Mouse (Mus musculus): ENCODE results near the gene Tssk3. TPM values are rescaled to one million over a fixed set of nuclear protein-coding genes. Genes with fewer than 3 reads are reported as not detected.
"Not testable (repeated sequence)": the region's sequence is repeated elsewhere in the genome, so short reads cannot be mapped to it uniquely, and the experiment has no call there.

Tssk3 gene
- not detected for total RNA-seq (2021)

DNA sequence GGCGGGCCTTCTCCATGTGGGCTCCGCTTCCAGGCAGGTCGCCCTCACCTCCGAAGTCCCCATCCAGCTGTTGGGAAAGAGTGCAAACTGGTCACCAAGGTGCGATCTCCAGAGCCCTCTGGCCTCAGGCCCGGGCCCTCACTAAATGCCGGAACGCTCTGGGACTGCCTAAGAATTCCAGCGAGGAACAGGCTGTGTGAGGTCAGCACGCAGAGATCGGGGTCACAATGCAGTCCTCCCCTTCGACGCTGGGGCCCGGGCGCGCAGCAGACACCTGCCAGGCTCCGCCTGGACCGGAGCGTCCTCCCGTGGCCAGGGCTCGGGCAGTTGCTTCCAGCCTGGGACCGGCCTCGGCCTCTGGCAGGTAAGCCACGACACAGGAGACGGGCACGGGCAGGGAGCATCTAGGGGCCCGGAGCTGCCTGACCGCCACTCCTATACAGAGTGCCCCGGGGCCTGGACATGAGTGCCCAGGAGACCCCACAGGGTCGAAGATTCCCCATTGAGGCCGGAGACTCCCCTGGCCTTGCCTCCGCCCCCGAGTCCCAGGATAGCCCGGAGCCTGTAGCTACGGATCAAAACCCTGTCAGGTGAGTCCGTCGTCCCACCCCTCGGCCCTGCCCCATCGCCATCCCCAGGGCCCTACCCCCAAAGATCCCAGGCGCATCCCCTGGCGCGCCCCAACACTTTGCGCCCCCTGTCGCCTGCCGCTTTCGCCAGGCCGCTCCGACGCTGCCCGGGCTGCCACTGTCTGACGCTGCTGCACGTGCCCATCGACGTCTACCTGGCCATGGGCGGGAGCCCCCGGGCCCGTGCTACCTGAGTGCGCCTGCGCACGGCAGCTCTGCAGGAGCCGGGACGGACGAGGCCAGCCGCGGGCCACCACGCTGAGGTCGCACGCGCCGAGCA lies at the start of gene Tssk3, which contains the start of gene Fam229a:
Tssk3 (minus strand) TSS at position 51 of the 909 bp plus-strand sequence.
Fam229a (plus strand) TSS at position 219 of the 909 bp plus-strand sequence.
- no peak for DNase-seq (ENCODE audit: low spot score)
- intact Hi-C loops (cut with DNase I): loop anchor here (5.0 kb wide), 1 partner anchor 116 kb away; no protein-coding TSS in a partner anchor

DNA sequence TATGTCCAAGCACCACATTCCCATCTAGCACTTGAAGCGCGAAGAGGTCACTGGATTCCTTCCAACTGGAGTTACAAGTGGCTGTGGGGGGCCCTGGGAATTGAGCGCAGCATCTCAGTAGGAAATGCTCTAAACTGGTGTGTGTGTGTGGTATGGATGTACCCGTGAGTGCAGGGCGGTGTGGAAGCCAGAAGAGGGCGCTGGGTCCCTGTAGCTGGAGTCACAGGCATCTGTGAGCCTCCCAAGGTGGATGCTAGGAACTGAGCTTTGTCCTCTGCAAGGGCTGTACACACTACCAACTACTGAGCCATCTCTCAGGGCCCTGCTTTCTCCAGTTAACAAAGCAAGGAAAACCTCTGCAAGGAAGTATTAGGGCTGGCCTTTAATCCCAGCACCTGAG lies 49.2 kb upstream of the Tssk3 start:
- no peak for DNase-seq (ENCODE audit: low spot score)
- intact Hi-C loops (cut with DNase I): no loop called here

DNA sequence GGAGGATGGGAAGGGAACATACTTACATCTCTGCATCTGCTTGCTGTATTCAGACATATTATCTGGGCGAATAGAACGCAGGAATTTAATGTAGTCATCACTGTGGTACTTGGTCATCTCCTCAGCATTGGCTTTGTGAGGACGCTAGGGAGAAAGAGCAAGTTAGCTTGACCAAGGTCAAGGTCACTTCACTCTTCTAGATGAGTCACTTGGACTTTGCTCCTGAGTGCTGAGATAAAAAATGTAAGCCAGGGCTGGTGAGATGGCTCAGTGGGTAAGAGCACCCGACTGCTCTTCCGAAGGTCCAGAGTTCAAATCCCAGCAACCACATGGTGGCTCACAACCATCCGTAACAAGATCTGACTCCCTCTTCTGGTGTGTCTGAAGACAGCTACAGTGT lies 38.1 kb upstream of the Tssk3 start:
- DNase-seq (ENCODE audit: low spot score); intact Hi-C loops (cut with DNase I): not testable (repeated sequence)

DNA sequence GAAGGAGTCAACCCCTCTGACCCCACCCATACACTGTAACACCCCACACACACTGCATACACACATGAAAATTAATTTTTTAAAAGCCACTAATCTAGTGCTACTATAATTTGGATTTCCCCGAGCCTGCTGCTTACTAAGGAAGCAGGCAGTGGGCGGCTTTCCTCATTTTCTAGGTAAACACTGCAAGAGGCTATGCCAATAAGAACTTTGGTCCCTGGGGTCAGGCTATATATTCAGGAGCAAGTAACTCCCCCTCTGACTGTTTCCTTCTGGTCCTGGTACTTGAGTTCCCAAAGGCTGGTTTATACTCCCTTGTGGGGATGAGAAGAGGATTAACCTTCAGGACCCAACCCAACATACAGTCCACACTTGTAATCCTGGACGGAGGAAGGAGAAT lies 35.1 kb upstream of the Tssk3 start:
- intact Hi-C loops (cut with DNase I): no loop called here
- no peak for DNase-seq (ENCODE audit: low spot score)

DNA sequence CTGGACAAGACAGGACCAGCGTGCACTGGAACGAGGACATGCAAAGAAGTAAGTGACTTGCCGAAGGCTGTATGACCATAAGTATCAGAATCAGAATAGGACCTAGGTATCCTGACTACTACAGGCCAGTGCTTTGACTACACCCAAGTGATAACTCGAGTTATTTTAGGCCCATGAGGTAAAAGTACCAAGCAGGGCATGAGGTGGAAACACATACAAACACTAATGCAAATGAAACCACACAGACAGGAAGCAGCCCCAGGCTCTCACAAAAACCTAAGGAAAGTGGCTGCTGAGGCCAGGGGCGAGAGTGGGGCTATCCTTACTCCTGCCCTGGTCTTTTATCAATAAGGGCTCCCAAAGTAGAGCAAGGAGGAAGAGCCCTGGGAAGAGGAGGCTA lies 34.5 kb upstream of the Tssk3 start:
- intact Hi-C loops (cut with DNase I): no loop called here
- no peak for DNase-seq (ENCODE audit: low spot score)

DNA sequence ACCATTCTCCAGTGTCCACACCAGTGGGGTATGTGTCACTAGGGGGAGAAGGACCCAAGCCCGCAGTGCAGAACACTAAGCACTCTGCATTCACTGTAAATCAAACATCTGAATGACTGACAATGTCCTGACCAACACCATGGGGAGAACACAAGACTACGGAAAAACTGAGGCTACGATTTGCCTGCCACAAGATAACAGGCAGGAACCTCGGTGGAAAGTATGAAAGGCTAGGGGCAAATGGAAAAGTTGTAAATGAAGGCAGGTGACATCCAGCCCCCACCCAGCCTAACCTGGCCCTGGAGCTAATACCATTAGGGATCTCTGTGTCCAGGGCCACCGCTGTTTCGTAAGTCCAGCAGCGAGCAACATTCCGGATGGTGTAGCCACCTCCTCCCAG lies 27.7 kb upstream of the Tssk3 start:
- DNase-seq (ENCODE audit: low spot score): no peak
- intact Hi-C loops (cut with DNase I): no loop called here

DNA sequence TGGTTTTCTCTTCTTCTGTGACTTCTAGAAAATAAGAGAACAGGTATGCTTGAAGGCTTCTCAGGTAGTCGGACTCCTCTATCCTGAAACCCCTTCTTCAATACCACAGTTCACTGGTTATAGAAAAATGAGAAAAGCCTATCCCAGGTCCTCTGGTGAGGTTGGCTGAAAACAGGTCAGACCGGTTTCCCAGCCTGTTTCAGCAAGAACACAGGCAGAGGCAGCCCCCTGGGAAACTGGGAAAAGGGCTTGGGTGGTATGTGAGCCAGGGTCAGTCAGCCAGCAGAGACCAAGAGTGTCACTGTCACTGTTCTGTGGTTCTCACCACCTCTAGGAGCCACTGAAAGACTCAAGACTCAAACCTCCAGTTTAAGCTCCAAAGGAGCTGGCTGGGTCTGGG lies 26.1 kb upstream of the Tssk3 start:
- no peak for DNase-seq (ENCODE audit: low spot score)
- intact Hi-C loops (cut with DNase I): no loop called here

DNA sequence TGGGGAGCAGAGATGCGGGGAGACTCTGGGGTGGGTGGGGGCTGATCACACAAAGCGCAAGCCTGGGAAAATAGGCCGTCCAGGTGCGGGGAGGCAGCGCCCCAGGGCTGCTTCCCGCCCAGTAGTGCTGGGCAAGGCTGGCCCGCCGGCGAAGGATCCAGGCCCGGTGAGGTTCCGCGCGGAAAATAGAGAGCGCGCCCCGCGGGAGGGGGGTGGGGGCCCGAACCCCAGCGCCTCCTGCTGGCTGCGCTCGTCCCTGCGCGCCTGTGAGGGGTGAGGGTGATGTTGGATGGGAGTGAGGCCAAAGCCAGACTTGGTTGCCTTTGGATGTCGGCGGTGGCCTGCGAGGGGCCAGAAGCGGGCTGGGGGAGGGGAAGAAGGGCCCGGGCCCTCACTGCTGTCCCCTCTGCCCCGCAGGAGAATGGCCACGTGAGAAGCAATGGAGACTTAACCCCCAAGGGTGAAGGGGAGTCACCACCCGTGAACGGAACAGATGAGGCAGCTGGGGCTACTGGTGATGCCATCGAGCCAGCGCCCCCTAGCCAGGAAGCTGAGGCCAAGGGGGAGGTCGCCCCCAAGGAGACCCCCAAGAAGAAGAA lies 23.6 kb upstream of the Tssk3 start:
- DNase-seq (ENCODE audit: low spot score): peak; percentile 30
- intact Hi-C loops (cut with DNase I): no loop called here

DNA sequence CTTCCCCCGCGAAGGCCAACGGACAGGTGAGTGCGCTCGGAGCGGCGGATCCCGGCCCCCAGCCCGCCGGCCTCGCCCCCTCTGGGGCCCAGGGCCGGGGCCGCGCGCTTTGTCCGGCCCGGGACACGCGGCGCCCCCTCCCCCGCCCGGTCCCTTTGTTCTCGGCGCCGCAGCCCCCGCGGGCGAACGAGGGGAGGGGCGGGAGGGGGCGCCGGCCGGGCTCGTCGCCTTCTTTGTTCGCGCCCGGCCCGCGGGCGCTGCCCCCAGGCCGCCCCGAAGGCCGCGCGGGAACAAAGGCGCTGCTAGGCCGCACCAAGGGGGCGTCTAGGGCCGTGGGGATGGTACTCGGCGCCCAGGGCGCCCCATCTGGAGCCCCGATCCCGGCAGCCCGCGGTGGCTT lies 23.1 kb upstream of the Tssk3 start:
- DNase-seq (ENCODE audit: low spot score): no peak
- intact Hi-C loops (cut with DNase I): no loop called here

DNA sequence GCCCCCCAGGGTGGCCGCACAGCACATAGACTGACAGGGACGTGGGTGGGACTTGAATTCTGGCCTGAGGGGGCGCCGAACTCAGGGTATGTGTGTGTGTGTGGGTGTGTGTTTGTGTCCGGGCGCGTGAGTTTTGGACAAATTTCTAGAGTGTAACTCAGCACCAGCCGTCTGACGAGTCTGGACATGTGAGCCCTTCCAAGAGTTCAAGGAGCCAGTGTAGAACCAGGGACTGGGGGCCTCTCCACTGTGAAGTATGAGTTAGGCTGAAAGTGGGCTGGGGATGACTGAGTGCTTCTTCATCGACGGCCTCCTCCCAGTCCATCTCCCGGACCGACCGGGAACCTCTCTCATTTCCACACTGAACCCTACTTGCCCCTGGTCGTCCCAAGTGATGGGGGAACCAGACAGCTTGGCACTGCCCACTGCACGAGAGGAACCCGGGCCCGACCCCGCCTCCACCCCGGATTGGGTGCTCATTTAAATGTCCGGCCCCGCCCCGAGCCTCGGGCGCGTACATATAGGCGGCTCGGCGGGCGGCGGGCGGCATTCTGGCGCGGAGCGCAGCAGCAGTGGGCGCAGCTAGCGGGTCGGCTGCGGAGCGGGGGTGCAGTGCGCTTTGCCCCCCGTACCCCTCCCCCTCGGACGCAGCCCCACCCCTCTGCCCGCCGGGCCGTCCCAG lies 22.4 kb upstream of the Tssk3 start, which contains the start of gene Marcksl1:
Marcksl1 (plus strand) TSS at position 496 of the 682 bp plus-strand sequence.
- DNase-seq (ENCODE audit: low spot score): peak; percentile 76
- intact Hi-C loops (cut with DNase I): no loop called here

DNA sequence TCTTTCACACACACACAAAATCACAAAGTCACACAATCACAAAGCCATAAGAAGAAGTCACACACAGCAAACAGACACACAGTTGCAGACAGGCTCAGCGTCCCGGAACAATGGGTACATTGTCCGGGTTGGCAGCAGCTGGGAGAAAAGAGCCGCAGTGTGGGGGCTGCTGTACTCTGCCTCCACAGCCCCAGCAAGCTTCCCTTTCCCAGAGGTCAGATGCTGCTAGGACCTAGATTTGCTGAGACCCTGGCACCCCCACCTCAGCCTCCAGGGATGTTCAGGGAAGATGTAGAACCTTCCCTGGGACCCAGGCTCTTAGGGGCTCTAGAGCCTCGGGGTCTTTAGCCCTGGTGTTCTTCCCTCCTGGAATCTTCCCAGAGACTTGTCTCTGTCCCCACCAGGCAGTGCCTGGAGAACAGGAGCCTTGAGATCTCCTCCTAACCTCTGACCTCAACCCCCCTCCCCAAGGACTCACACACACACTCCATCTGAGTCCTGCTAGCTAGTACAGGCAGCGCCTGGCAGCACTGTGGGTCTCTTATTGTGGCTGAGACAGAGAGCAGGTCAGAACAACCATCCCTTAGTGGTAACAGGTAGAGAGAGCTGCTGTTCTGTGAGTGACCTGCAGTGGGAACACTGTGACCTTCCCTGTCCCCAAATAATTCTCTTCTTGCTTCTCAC lies 20.7 kb upstream of the Tssk3 start:
- no peak for DNase-seq (ENCODE audit: low spot score)
- intact Hi-C loops (cut with DNase I): no loop called here

DNA sequence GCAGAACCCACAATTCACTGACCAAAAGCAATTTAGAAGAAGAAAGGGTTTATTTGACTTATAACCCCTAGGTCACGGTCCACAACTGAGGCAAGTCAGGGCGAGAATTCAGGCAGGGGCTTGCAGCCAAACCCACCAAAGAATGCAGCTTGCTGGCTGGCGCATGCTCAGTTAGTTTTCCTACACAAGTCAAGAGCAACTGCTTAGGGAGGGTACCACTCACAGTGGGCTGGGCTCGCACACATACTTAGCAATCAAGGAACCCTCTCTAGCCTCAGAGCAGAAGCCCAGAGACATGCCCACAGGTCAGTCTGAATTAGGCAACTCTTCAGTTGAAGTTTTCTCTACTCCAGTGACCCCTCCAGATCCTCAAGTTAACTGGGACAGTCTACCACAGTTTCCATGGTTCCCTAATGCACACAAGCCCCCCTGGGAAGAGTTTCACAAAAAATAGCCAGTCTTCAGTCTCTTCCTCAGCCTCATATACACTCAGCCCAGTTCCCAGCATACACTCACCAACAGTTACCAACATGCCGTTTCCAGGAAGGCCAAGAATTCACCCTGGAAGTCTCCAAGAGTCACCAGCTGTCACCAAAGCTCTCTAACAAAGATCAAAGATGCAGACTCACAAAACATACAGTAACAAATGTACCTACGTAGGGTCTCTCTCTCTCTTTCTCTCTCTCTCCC lies 20.0 kb upstream of the Tssk3 start:
- no peak for DNase-seq (ENCODE audit: low spot score)
- intact Hi-C loops (cut with DNase I): no loop called here

DNA sequence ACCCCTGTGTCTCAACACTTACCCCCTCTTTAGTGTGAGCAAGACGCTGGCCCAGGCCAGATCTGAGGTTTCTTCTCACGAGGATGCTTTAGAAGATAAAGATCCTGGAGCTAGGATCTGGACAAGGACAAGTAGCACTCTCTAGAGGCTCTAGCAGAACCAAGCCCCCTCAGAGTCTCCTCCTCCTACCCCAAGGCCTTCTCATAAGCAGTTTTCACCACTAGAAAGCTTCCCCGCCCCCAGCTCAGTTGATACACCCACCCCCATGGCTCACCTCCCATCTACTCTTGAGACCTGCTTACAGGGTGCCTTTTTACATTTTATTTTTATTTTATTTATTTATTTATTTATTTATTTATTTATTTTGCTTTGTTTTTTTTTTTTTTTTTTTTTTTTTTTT lies 18.8 kb upstream of the Tssk3 start:
- no peak for DNase-seq (ENCODE audit: low spot score)
- intact Hi-C loops (cut with DNase I): no loop called here

DNA sequence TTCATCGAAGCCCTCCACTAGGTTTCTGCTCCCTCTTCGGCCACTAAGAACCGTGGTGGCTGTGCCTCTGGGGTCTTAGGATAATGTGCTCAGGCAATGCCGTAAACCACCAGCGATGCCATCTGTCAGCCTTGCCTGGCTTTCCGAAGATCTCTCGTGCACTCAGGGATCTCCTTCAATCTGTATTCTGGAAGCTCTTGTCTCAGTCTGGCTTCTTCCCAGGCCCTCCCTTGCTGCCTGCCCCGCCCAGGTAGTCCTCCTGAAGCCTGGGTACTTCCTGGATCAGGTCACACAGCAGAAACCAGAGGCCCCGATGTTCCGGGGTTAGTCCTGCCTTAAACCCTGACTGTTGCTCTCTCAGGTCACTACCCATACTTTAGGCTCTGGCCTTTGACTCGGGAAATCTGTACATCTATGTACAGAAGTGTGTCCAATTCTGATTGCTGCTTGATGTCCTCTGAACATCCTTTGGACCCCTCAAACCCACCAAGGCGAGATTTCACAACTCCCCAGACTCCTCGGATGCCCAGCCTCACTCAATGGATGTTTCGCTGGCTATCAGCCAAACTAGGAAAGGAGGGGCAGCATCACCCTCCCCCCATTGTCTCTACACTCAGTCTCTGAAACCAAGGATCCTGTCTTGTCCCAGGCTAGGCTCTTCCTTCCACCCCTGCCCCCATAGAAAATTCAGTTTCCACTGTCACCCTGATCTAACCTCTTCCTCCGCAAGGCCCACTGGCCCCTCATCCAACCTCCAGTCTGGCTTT lies 18.2 kb upstream of the Tssk3 start:
- no peak for DNase-seq (ENCODE audit: low spot score)
- intact Hi-C loops (cut with DNase I): no loop called here

DNA sequence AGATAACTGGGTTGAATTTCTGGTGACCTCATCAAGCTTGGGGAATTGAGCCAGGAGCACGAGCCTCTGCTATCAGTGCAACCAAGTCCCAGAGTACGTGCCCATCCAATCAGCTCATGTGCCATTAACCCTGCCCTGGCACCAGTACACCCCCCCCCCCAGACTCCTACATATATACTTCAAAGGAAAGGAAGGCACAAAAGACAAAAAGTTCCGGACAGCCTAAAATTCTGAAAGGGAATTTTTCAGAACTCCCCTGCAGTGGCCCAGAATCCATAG lies 17.4 kb upstream of the Tssk3 start:
- intact Hi-C loops (cut with DNase I): no loop called here
- DNase-seq (ENCODE audit: low spot score): no peak

DNA sequence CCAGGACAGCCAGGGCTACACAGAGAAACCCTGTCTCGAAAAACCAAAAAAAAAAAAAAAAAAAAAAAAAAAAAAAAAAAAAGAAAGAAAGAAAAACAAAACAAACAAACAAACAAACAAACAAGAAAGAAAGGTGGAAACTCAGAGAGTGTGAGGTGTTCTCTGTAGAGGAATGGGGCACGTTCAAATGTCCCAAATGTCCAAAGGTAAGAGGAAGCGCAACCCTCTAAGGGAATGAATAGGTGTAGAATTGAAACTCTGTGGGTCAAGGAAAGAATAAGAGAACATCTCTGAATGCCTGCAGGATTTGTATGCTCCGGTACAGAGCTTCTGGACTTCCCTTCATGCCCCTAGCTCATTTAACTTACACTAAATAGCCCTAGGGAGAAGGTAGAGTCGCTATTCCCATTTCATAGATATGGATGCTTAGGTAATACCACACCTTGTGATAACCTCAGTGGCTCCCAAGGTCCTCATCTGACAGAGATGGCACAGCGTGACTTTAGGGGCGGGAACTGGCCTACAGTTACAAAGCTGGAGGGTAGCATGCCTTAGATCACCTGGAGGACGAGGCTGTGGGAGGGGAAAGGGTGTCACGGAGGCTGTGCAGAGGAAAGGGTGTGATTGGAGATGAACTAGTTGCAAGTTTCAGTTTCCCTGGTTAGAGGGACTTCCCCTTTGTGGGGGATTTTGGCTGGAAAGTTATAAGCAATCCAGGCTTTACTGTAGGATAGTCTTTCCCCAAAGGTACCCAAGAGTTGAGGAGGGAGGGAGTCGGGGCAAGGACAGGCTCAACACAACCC lies 16.8 kb upstream of the Tssk3 start:
- intact Hi-C loops (cut with DNase I): no loop called here
- DNase-seq (ENCODE audit: low spot score): no peak

DNA sequence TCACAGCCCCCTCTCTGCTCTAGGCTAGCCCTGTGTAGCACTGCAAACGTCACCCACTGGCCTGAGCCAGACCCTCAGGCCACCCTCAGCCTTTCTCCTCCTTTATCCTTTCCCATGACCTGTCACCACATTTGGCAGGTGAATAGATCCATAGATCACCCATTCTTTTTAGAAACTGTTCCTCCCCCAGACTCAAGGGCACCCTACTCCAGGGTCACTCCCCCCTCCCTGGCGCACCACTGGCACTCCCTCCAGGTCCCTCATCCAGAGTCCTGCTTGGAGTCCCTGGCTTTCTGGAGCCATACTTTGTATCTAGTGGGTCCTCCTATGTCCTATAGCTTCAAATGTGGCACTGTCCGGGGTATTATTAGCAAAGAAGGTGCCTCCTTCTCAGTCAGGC lies 14.7 kb upstream of the Tssk3 start:
- DNase-seq (ENCODE audit: low spot score): no peak
- intact Hi-C loops (cut with DNase I): no loop called here

DNA sequence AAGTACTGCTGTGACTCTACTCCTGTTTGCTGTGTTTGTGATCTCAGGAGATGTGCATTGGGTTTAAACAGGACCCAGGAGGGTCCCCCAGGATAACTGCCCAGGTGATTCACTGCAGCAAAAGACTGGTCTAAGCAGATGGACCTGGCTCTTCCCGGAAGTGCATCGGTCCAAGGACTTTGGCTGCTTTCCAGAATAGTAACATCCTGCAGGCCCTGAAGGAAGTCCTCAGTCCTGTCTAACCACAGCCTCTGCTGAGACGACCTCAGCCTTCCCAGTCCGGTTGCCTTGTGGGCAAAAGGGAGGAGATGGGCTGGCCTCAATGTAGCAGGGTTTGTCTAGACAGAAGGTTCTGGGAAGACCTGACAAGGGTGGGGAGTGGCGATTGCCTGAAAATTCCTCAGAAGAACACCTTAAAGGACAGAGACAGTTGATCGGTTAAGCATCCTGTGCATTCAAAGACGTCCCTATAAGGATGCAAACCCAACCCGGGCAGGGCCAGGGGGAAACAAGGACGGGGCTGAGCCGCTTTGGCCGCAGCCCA lies 12.2 kb upstream of the Tssk3 start:
- intact Hi-C loops (cut with DNase I): no loop called here
- DNase-seq (ENCODE audit: low spot score): no peak

All from heart, postnatal 25 days (tissue).